Mouse (Mus musculus) hindbrain, embryonic 11.5 days (tissue): ENCODE data around the gene Lrp10. TPM values are rescaled to one million over a fixed set of nuclear protein-coding genes. Genes with fewer than 3 reads are reported as not detected.

Experiments used
- ATAC-seq: fragments of 200-750 bp; cut with Nextera tagmentation; 2 replicates; pipeline ENCODE4 v1.8.0; 2017; ENCODE audit warnings: mild to moderate bottlenecking, moderate TSS enrichment, moderate library complexity; ENCODE audit not compliant: low FRiP score
- DNase-seq: peaks from one replicate; pipeline ENCODE4 v3.0.0-alpha.2; 2015; ENCODE audit warnings: low spot score
- H3K27ac ChIP-seq: fragments of 300-500 bp; sonication (generic); 2 replicates; pipeline ENCODE4 v1.5.1; 2014; ENCODE audit warnings: mild to moderate bottlenecking, low read depth, low read length
- H3K27me3 ChIP-seq: fragments of 300-500 bp; sonication (generic); 2 replicates; pipeline ENCODE4 v1.6.1; 2014; ENCODE audit warnings: mild to moderate bottlenecking, low read length, moderate library complexity, mixed read lengths; ENCODE audit not compliant: control insufficient read depth, insufficient read depth
- H3K36me3 ChIP-seq: fragments of 300-500 bp; sonication (generic); 2 replicates; pipeline ENCODE4 v1.6.1; 2014; ENCODE audit warnings: mild to moderate bottlenecking, low read length, moderate library complexity, mixed read lengths; ENCODE audit not compliant: control insufficient read depth, insufficient read depth
- H3K4me1 ChIP-seq: fragments of 300-500 bp; sonication (generic); replicated peaks from 2 replicates; pipeline ENCODE4 v1.6.1; 2014; ENCODE audit warnings: low read length, mixed read lengths; ENCODE audit not compliant: control insufficient read depth, insufficient read depth
- H3K4me2 ChIP-seq: fragments of 300-500 bp; sonication (generic); replicated peaks from 2 replicates; pipeline ENCODE4 v1.6.1; 2014; ENCODE audit warnings: mild to moderate bottlenecking, low read depth, low read length
- H3K4me3 ChIP-seq: fragments of 300-500 bp; sonication (generic); 2 replicates; pipeline ENCODE4 v1.5.1; 2014; ENCODE audit warnings: low read depth, low read length
- H3K9ac ChIP-seq: fragments of 300-500 bp; sonication (generic); 2 replicates; pipeline ENCODE4 v1.6.1; 2014; ENCODE audit warnings: low read depth, low read length
- H3K9me3 ChIP-seq: fragments of 300-500 bp; sonication (generic); 2 replicates; pipeline ENCODE4 v1.6.1; 2016; ENCODE audit warnings: low read length; ENCODE audit not compliant: control insufficient read depth
- WGBS: fragments of 180-500 bp; shearing (Covaris S2); extraction: QIAGEN DNeasy Blood & Tissue Kit; methylation state at CpG from one replicate; pipeline ENCODE4 v1.1.7; 2014; 5-methylcytosine and 5-hydroxymethylcytosine counted together
- polyA plus RNA-seq: library from polyadenylated mRNA; unstranded; fragments of >200 nt; fragmentation: Nextera tagmentation; extraction: Ambion mirVana; gene quantifications from 2 replicates; pipeline ENCODE4 v1.2.1, GENCODE M21; 2014

The Lrp10 gene
- polyA plus RNA-seq, 1 experiment from 2014 or later, result 19.9 TPM

GRCm38 (mm10) chr14:54442548-54442947, 21.4 kb upstream of the Lrp10 start:
- Histone ChIP-seq H3K9ac (no peak overlapping the region), H3K4me2 (no peak overlapping the region), H3K4me1 (no peaks in the 10 kb centered on the region), H3K4me3 (no peak overlapping the region), H3K9me3 (no peaks in the 10 kb centered on the region), H3K27ac (no peak overlapping the region), H3K36me3 (no peaks in the 10 kb centered on the region), H3K27me3 (no peaks in the 10 kb centered on the region)
- DNase-seq, result no peak
- WGBS, result 99% methylated on average over 3 of the region's 3 CpGs
- no peak for ATAC-seq

DNA sequence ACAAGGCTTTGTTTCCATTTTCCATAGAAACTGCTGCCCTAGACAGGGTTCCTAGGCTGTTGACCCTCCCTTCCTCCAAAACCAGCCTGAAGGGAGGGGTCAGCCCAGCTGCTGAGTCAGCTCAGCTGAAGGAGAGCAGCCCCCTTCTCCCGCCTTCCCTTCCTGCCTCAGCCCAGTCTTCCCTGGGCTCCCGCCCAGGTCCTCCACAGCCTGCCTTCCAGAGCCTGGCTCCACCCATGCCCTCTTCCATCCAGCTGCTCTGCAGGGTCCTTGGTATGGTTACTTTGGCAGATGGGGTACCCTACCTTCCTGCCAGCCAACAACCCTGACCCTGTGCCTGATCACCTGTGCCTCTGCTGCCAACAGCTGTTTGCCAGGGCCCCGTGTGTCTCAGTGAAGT, 20.7 kb upstream of the Lrp10 start:
- Histone ChIP-seq H3K27me3 (no peaks in the 10 kb centered on the region), H3K4me1 (no peaks in the 10 kb centered on the region), H3K9ac (no peak overlapping the region), H3K9me3 (no peaks in the 10 kb centered on the region), H3K27ac (no peak overlapping the region), H3K36me3 (no peaks in the 10 kb centered on the region), H3K4me2 (no peak overlapping the region), H3K4me3 (no peak overlapping the region)
- ATAC-seq (no peak), DNase-seq (peak; percentile 21)
- 18% methylated on average over 3 of the region's 3 CpGs for WGBS

GRCm38 (mm10) chr14:54443712-54444618, 20.0 kb upstream of the Lrp10 start:
- no peaks in the 10 kb centered on the region for H3K36me3 ChIP-seq
- ATAC-seq (no peak), DNase-seq (no peak)
- no peak overlapping the region for H3K27ac ChIP-seq
- no peaks in the 10 kb centered on the region for H3K27me3 ChIP-seq
- 69% methylated on average over 15 of the region's 15 CpGs for WGBS
- no peak overlapping the region for H3K4me2 ChIP-seq
- H3K9me3 ChIP-seq, result no peaks in the 10 kb centered on the region
- no peak overlapping the region for H3K4me3 ChIP-seq
- no peaks in the 10 kb centered on the region for H3K4me1 ChIP-seq
- H3K9ac ChIP-seq, result no peak overlapping the region

- H3K4me2 ChIP-seq, result no peak overlapping the region
- H3K4me1 ChIP-seq, result no peaks in the 10 kb centered on the region
- 71% methylated on average over 3 of the region's 3 CpGs for WGBS
- H3K4me3 ChIP-seq, result no peak overlapping the region
- H3K27ac ChIP-seq, result no peak overlapping the region
- H3K36me3 ChIP-seq, result no peaks in the 10 kb centered on the region
- H3K9ac ChIP-seq, result no peak overlapping the region
- ATAC-seq (no peak), DNase-seq (no peak)
- H3K27me3 ChIP-seq, result no peaks in the 10 kb centered on the region
- no peaks in the 10 kb centered on the region for H3K9me3 ChIP-seq
These were observed 18.5 kb upstream of the Lrp10 start for GRCm38 (mm10) chr14:54445476-54445875.

DNA sequence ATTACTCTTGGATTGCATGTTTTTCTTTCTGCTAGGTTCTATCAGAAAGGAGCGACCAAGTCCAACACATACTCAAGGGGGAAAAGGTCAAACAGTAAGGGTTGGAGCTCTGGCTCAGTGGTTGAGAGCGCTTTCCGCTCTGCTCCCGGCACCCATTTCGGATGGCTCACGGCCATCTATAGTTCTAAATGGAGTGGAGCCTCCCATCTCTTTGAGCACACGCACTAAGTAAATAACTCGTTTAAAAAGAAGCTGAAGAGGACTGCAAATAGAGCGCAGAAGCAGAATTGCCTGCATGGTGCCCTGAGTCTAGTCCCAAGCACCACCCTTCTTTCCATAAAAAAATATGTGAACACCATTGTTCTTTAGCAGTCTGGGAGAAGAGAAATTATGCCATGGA, 10.4 kb upstream of the Lrp10 start:
- no peak overlapping the region for H3K9ac ChIP-seq
- no peaks in the 10 kb centered on the region for H3K9me3 ChIP-seq
- 84% methylated on average over 9 of the region's 9 CpGs for WGBS
- H3K4me1 ChIP-seq, result no peaks in the 10 kb centered on the region
- no peak overlapping the region for H3K27ac ChIP-seq
- DNase-seq (no peak), ATAC-seq (no peak)
- no peaks in the 10 kb centered on the region for H3K27me3 ChIP-seq
- no peak overlapping the region for H3K4me3 ChIP-seq
- H3K36me3 ChIP-seq, result no peaks in the 10 kb centered on the region
- H3K4me2 ChIP-seq, result no peak overlapping the region

- Histone ChIP-seq H3K4me1 (no peaks in the 10 kb centered on the region), H3K9me3 (no peaks in the 10 kb centered on the region), H3K27ac (no peak overlapping the region), H3K4me3 (no peak overlapping the region), H3K4me2 (no peak overlapping the region), H3K27me3 (no peaks in the 10 kb centered on the region), H3K36me3 (no peaks in the 10 kb centered on the region), H3K9ac (no peak overlapping the region)
- DNase-seq (no peak), ATAC-seq (no peak)
- WGBS, result 84% methylated on average over 11 of the region's 11 CpGs
These were observed 9.0 kb upstream of the Lrp10 start for GRCm38 (mm10) chr14:54454669-54455528.

GRCm38 (mm10) chr14:54457907-54458569, 5.9 kb upstream of the Lrp10 start:
- 86% methylated on average over 14 of the region's 14 CpGs for WGBS
- Histone ChIP-seq H3K9me3 (no peaks in the 10 kb centered on the region), H3K4me2 (no peak overlapping the region), H3K9ac (no peak overlapping the region), H3K4me3 (no peak overlapping the region), H3K27ac (no peak overlapping the region), H3K36me3 (no peaks in the 10 kb centered on the region), H3K27me3 (no peaks in the 10 kb centered on the region), H3K4me1 (no peaks in the 10 kb centered on the region)
- no peak for DNase-seq
- ATAC-seq, result no peak

- no peak for DNase-seq
- Histone ChIP-seq H3K9me3 (no peaks in the 10 kb centered on the region), H3K36me3 (no peaks in the 10 kb centered on the region), H3K4me1 (no peaks in the 10 kb centered on the region), H3K4me2 (no peak overlapping the region), H3K27me3 (no peaks in the 10 kb centered on the region), H3K9ac (no peak overlapping the region), H3K4me3 (no peak overlapping the region), H3K27ac (no peak overlapping the region)
- ATAC-seq, result no peak
- WGBS, result 83% methylated on average over 4 of the region's 4 CpGs
These were observed 1.8 kb upstream of the Lrp10 start for GRCm38 (mm10) chr14:54462146-54462545.
